Mouse (Mus musculus) cortical plate, adult 2 months (tissue): ENCODE data around the gene Arrb2.

Source experiments
- CTCF ChIP-seq: fragments of 200-500 bp; IDR thresholded peaks from 2 replicates; pipeline ENCODE4 v1.5.1; 2011; ENCODE audit warnings: mild to moderate bottlenecking, control low read depth, low read length; ENCODE audit not compliant: insufficient read depth; ENCODE audit errors: extremely low read depth
- POLR2A ChIP-seq: fragments of 200-500 bp; IDR thresholded peaks from 2 replicates; pipeline ENCODE4 v1.6.1; 2011; ENCODE audit warnings: mild to moderate bottlenecking, low read length, control low read depth; ENCODE audit not compliant: insufficient read depth; ENCODE audit errors: extremely low read depth

GRCm38 (mm10) chr11:70443964-70444363, 11.5 kb downstream of the Arrb2 start:
- TF ChIP-seq CTCF (no peak), POLR2A (no peak)
